Mouse (Mus musculus): ENCODE results near the gene Rnf38. TPM values are rescaled to one million over a fixed set of nuclear protein-coding genes. Genes with fewer than 3 reads are reported as not detected.

Gene Rnf38
- 22.5 and 24.3 TPM in 2 replicates for polyA plus RNA-seq (2014; fragmentation: Nextera tagmentation; extraction: Ambion mirVana)

- no peak for DNase-seq (ENCODE audit: low spot score)
- Histone ChIP-seq H3K4me3 (ENCODE audit: low read depth, low read length) (peak within 1 kb of the TSS; percentile 82), H3K36me3 (ENCODE audit: control insufficient read depth, insufficient read depth, low read length) (no peaks in the 10 kb centered on the region), H3K4me2 (ENCODE audit: low read depth, low read length) (peak within 1 kb of the TSS; percentile 83), H3K27ac (replicated peaks; ENCODE audit: low read depth, low read length) (peak within 1 kb of the TSS; percentile 95), H3K9me3 (ENCODE audit: control insufficient read depth, low read length) (no peaks in the 10 kb centered on the region), H3K27me3 (replicated peaks; ENCODE audit: control insufficient read depth, insufficient read depth, low read length) (no peaks in the 10 kb centered on the region), H3K9ac (ENCODE audit: low read depth, low read length) (peak within 1 kb of the TSS; percentile 87), H3K4me1 (ENCODE audit: control insufficient read depth, insufficient read depth, low read length) (peaks cover 11% of the 10 kb centered on the region)
- no CpG with 5 or more reads among the region's 61 CpGs for WGBS
- no peak for ATAC-seq (ENCODE audit: low read depth)
Observed at GRCm38 (mm10) chr4:44233713-44234003, at the start of gene Rnf38. Rnf38 (minus strand) TSS chr4:44233789.

GRCm38 (mm10) chr4:44281597-44282265, 48.1 kb upstream of the Rnf38 start:
- DNase-seq (ENCODE audit: low spot score) = no peak
- no peak overlapping the region for H3K9ac ChIP-seq (ENCODE audit: low read depth, low read length)
- H3K9me3 ChIP-seq (ENCODE audit: control insufficient read depth, low read length) = no peaks in the 10 kb centered on the region
- H3K4me1 ChIP-seq (ENCODE audit: control insufficient read depth, insufficient read depth, low read length) = no peaks in the 10 kb centered on the region
- H3K27me3 ChIP-seq (replicated peaks; ENCODE audit: control insufficient read depth, insufficient read depth, low read length) = no peaks in the 10 kb centered on the region
- H3K36me3 ChIP-seq (ENCODE audit: control insufficient read depth, insufficient read depth, low read length) = no peaks in the 10 kb centered on the region
- H3K27ac ChIP-seq (replicated peaks; ENCODE audit: low read depth, low read length) = no peak overlapping the region
- H3K4me2 ChIP-seq (ENCODE audit: low read depth, low read length) = no peak overlapping the region
- no peak overlapping the region for H3K4me3 ChIP-seq (ENCODE audit: low read depth, low read length)
- ATAC-seq (ENCODE audit: low read depth) = no peak
- 74% methylated on average over 7 of the region's 7 CpGs for WGBS

GRCm38 (mm10) chr4:44271134-44271533, 37.5 kb upstream of the Rnf38 start:
- Histone ChIP-seq H3K9ac (ENCODE audit: low read depth, low read length) (no peak overlapping the region), H3K4me1 (ENCODE audit: control insufficient read depth, insufficient read depth, low read length) (no peaks in the 10 kb centered on the region), H3K36me3 (ENCODE audit: control insufficient read depth, insufficient read depth, low read length) (no peaks in the 10 kb centered on the region), H3K27me3 (replicated peaks; ENCODE audit: control insufficient read depth, insufficient read depth, low read length) (no peaks in the 10 kb centered on the region), H3K4me3 (ENCODE audit: low read depth, low read length) (no peak overlapping the region), H3K9me3 (ENCODE audit: control insufficient read depth, low read length) (no peaks in the 10 kb centered on the region), H3K4me2 (ENCODE audit: low read depth, low read length) (no peak overlapping the region), H3K27ac (replicated peaks; ENCODE audit: low read depth, low read length) (no peak overlapping the region)
- DNase-seq (ENCODE audit: low spot score) (no peak), ATAC-seq (ENCODE audit: low read depth) (no peak)
- WGBS = 63% methylated on average over 5 of the region's 5 CpGs

- ATAC-seq (ENCODE audit: low read depth) = no peak
- WGBS = 86% methylated on average over 14 of the region's 14 CpGs
- no peak overlapping the region for H3K9ac ChIP-seq (ENCODE audit: low read depth, low read length)
Observed at GRCm38 (mm10) chr4:44269376-44269817, 35.8 kb upstream of the Rnf38 start.

GRCm38 (mm10) chr4:44267437-44267836, 33.8 kb upstream of the Rnf38 start:
- H3K4me1 ChIP-seq (ENCODE audit: control insufficient read depth, insufficient read depth, low read length) = no peaks in the 10 kb centered on the region
- H3K9me3 ChIP-seq (ENCODE audit: control insufficient read depth, low read length) = no peaks in the 10 kb centered on the region
- no peak overlapping the region for H3K4me3 ChIP-seq (ENCODE audit: low read depth, low read length)
- H3K27ac ChIP-seq (replicated peaks; ENCODE audit: low read depth, low read length) = no peak overlapping the region
- H3K4me2 ChIP-seq (ENCODE audit: low read depth, low read length) = no peak overlapping the region
- no peak overlapping the region for H3K9ac ChIP-seq (ENCODE audit: low read depth, low read length)
- DNase-seq (ENCODE audit: low spot score) (no peak), ATAC-seq (ENCODE audit: low read depth) (no peak)
- H3K27me3 ChIP-seq (replicated peaks; ENCODE audit: control insufficient read depth, insufficient read depth, low read length) = no peaks in the 10 kb centered on the region
- 82% methylated on average over 6 of the region's 6 CpGs for WGBS
- H3K36me3 ChIP-seq (ENCODE audit: control insufficient read depth, insufficient read depth, low read length) = no peaks in the 10 kb centered on the region

More at GRCm38 (mm10) chr4:44269376-44269817, 35.8 kb upstream of the Rnf38 start:
- Histone ChIP-seq H3K36me3 (ENCODE audit: control insufficient read depth, insufficient read depth, low read length) (no peaks in the 10 kb centered on the region), H3K4me3 (ENCODE audit: low read depth, low read length) (no peak overlapping the region), H3K4me2 (ENCODE audit: low read depth, low read length) (no peak overlapping the region), H3K27me3 (replicated peaks; ENCODE audit: control insufficient read depth, insufficient read depth, low read length) (no peaks in the 10 kb centered on the region), H3K27ac (replicated peaks; ENCODE audit: low read depth, low read length) (no peak overlapping the region), H3K9me3 (ENCODE audit: control insufficient read depth, low read length) (no peaks in the 10 kb centered on the region), H3K4me1 (ENCODE audit: control insufficient read depth, insufficient read depth, low read length) (no peaks in the 10 kb centered on the region)
- no peak for DNase-seq (ENCODE audit: low spot score)

GRCm38 (mm10) chr4:44265500-44265899, 31.9 kb upstream of the Rnf38 start:
- Histone ChIP-seq H3K9ac (ENCODE audit: low read depth, low read length) (no peak overlapping the region), H3K4me1 (ENCODE audit: control insufficient read depth, insufficient read depth, low read length) (no peaks in the 10 kb centered on the region), H3K36me3 (ENCODE audit: control insufficient read depth, insufficient read depth, low read length) (no peaks in the 10 kb centered on the region), H3K4me2 (ENCODE audit: low read depth, low read length) (no peak overlapping the region), H3K27ac (replicated peaks; ENCODE audit: low read depth, low read length) (no peak overlapping the region), H3K4me3 (ENCODE audit: low read depth, low read length) (no peak overlapping the region), H3K27me3 (replicated peaks; ENCODE audit: control insufficient read depth, insufficient read depth, low read length) (no peaks in the 10 kb centered on the region), H3K9me3 (ENCODE audit: control insufficient read depth, low read length) (no peaks in the 10 kb centered on the region)
- DNase-seq (ENCODE audit: low spot score) (no peak), ATAC-seq (ENCODE audit: low read depth) (no peak)
- WGBS = 82% methylated on average over 3 of the region's 3 CpGs

GRCm38 (mm10) chr4:44260244-44260643, 26.7 kb upstream of the Rnf38 start:
- Histone ChIP-seq H3K27me3 (replicated peaks; ENCODE audit: control insufficient read depth, insufficient read depth, low read length) (no peaks in the 10 kb centered on the region), H3K4me3 (ENCODE audit: low read depth, low read length) (no peak overlapping the region), H3K36me3 (ENCODE audit: control insufficient read depth, insufficient read depth, low read length) (no peaks in the 10 kb centered on the region), H3K4me1 (ENCODE audit: control insufficient read depth, insufficient read depth, low read length) (no peaks in the 10 kb centered on the region), H3K9ac (ENCODE audit: low read depth, low read length) (no peak overlapping the region), H3K4me2 (ENCODE audit: low read depth, low read length) (no peak overlapping the region), H3K27ac (replicated peaks; ENCODE audit: low read depth, low read length) (no peak overlapping the region), H3K9me3 (ENCODE audit: control insufficient read depth, low read length) (no peaks in the 10 kb centered on the region)
- DNase-seq (ENCODE audit: low spot score) (peak; percentile 83), ATAC-seq (ENCODE audit: low read depth) (no peak)
- WGBS = 2% methylated on average over 10 of the region's 10 CpGs

- Histone ChIP-seq H3K9ac (ENCODE audit: low read depth, low read length) (no peak overlapping the region), H3K27me3 (replicated peaks; ENCODE audit: control insufficient read depth, insufficient read depth, low read length) (no peaks in the 10 kb centered on the region), H3K4me3 (ENCODE audit: low read depth, low read length) (no peak overlapping the region), H3K9me3 (ENCODE audit: control insufficient read depth, low read length) (no peaks in the 10 kb centered on the region), H3K4me1 (ENCODE audit: control insufficient read depth, insufficient read depth, low read length) (no peaks in the 10 kb centered on the region), H3K27ac (replicated peaks; ENCODE audit: low read depth, low read length) (no peak overlapping the region), H3K36me3 (ENCODE audit: control insufficient read depth, insufficient read depth, low read length) (no peaks in the 10 kb centered on the region), H3K4me2 (ENCODE audit: low read depth, low read length) (no peak overlapping the region)
- WGBS = 85% methylated on average over 4 of the region's 4 CpGs
- DNase-seq (ENCODE audit: low spot score) = no peak
- ATAC-seq (ENCODE audit: low read depth) = no peak
Observed at GRCm38 (mm10) chr4:44259126-44259525, 25.5 kb upstream of the Rnf38 start.

- H3K4me3 ChIP-seq (ENCODE audit: low read depth, low read length) = no peak overlapping the region
- no peaks in the 10 kb centered on the region for H3K36me3 ChIP-seq (ENCODE audit: control insufficient read depth, insufficient read depth, low read length)
- 0 out of 2 replicates have a peak, but pooled peaks cover 4% of the 10 kb centered on the region for H3K27me3 ChIP-seq (replicated peaks; ENCODE audit: control insufficient read depth, insufficient read depth, low read length)
- no peak overlapping the region for H3K9ac ChIP-seq (ENCODE audit: low read depth, low read length)
- no peak overlapping the region for H3K4me2 ChIP-seq (ENCODE audit: low read depth, low read length)
- no peaks in the 10 kb centered on the region for H3K9me3 ChIP-seq (ENCODE audit: control insufficient read depth, low read length)
- ATAC-seq (ENCODE audit: low read depth) = no peak
- H3K27ac ChIP-seq (replicated peaks; ENCODE audit: low read depth, low read length) = no peak overlapping the region
- DNase-seq (ENCODE audit: low spot score) = no peak
- 81% methylated on average over 5 of the region's 5 CpGs for WGBS
- no peaks in the 10 kb centered on the region for H3K4me1 ChIP-seq (ENCODE audit: control insufficient read depth, insufficient read depth, low read length)
Observed at GRCm38 (mm10) chr4:44254579-44254978, 21.0 kb upstream of the Rnf38 start.
